Mouse (Mus musculus) small intestine, adult 2 months (tissue): ENCODE data around the gene Syndig1. TPM values are rescaled to one million over a fixed set of nuclear protein-coding genes. Genes with fewer than 3 reads are reported as not detected.

Source experiments
- H3K27ac ChIP-seq: fragments of 200-500 bp; 2 replicates; pipeline ENCODE4 v1.5.1; 2012; ENCODE audit warnings: low read depth, low read length, control low read depth, inconsistent platforms; ENCODE audit not compliant: insufficient read depth
- H3K27me3 ChIP-seq: fragments of 200-500 bp; 2 replicates; pipeline ENCODE4 v1.6.1; 2012; ENCODE audit warnings: mild to moderate bottlenecking, moderate library complexity, low read length, inconsistent platforms; ENCODE audit not compliant: control insufficient read depth, insufficient read depth
- H3K36me3 ChIP-seq: fragments of 200-500 bp; 2 replicates; pipeline ENCODE4 v1.6.1; 2012; ENCODE audit warnings: mild to moderate bottlenecking, low read length, control low read depth, inconsistent platforms; ENCODE audit not compliant: control insufficient read depth, insufficient read depth
- H3K4me1 ChIP-seq: fragments of 200-500 bp; 2 replicates; pipeline ENCODE4 v1.6.1; 2012; ENCODE audit warnings: low read length, inconsistent platforms, mixed read lengths; ENCODE audit not compliant: control insufficient read depth, insufficient read depth, insufficient read length
- H3K4me3 ChIP-seq: fragments of 200-500 bp; 2 replicates; pipeline ENCODE4 v1.5.1; 2012; ENCODE audit warnings: low read depth, mild to moderate bottlenecking, control low read depth, inconsistent platforms, low read length, moderate library complexity
- CTCF ChIP-seq: fragments of 200-500 bp; IDR thresholded peaks from 2 replicates; pipeline ENCODE4 v1.5.1; 2012; ENCODE audit warnings: low read depth, mild to moderate bottlenecking, control low read depth, inconsistent platforms, low read length, moderate library complexity, mixed read lengths; ENCODE audit not compliant: insufficient replicate concordance, insufficient read length; ENCODE audit errors: extremely low read depth
- POLR2A ChIP-seq: fragments of 200-500 bp; IDR thresholded peaks from 2 replicates; pipeline ENCODE4 v1.6.1; 2012; ENCODE audit warnings: low read depth, mild to moderate bottlenecking, control low read depth, inconsistent platforms, low read length, moderate library complexity
- WGBS: fragments of 180-500 bp; shearing (Covaris S2); methylation state at CpG from one replicate; pipeline ENCODE4 v1.1.7; 2018; 5-methylcytosine and 5-hydroxymethylcytosine counted together
- polyA plus RNA-seq: library from polyadenylated mRNA; depleted of rRNA; stranded (reverse); fragments of >200 nt; gene quantifications from 2 replicates; pipeline ENCODE4 v1.2.3, GENCODE M21; 2012

Gene Syndig1
- polyA plus RNA-seq, 1 experiment = 1.4 TPM

- TF ChIP-seq CTCF (no peak), POLR2A (no peak)
- 86% methylated on average over 4 of the region's 4 CpGs for WGBS
- Histone ChIP-seq H3K4me3 (no peak overlapping the region), H3K4me1 (no peaks in the 10 kb centered on the region), H3K27ac (no peak overlapping the region), H3K36me3 (no peaks in the 10 kb centered on the region), H3K27me3 (no peaks in the 10 kb centered on the region; the same call in 1 of the 2 replicates)
Observed at GRCm38 (mm10) chr2:149992921-149993320, 163.9 kb downstream of the Syndig1 start.

GRCm38 (mm10) chr2:149996382-149996964, 167.5 kb downstream of the Syndig1 start:
- Histone ChIP-seq H3K4me1 (no peaks in the 10 kb centered on the region), H3K4me3 (no peak overlapping the region), H3K27ac (no peak overlapping the region), H3K27me3 (no peaks in the 10 kb centered on the region), H3K36me3 (no peaks in the 10 kb centered on the region)
- WGBS = 72% methylated on average over 5 of the region's 5 CpGs
- TF ChIP-seq POLR2A (no peak), CTCF (no peak)

GRCm38 (mm10) chr2:149997657-149998056, 168.6 kb downstream of the Syndig1 start:
- H3K27ac ChIP-seq = no peak overlapping the region
- H3K27me3 ChIP-seq = no peaks in the 10 kb centered on the region
- 83% methylated on average over 2 of the region's 2 CpGs for WGBS
- TF ChIP-seq CTCF = no peak
- no peak for TF ChIP-seq POLR2A
- H3K4me1 ChIP-seq = no peaks in the 10 kb centered on the region
- H3K4me3 ChIP-seq = no peak overlapping the region
- no peaks in the 10 kb centered on the region for H3K36me3 ChIP-seq

DNA sequence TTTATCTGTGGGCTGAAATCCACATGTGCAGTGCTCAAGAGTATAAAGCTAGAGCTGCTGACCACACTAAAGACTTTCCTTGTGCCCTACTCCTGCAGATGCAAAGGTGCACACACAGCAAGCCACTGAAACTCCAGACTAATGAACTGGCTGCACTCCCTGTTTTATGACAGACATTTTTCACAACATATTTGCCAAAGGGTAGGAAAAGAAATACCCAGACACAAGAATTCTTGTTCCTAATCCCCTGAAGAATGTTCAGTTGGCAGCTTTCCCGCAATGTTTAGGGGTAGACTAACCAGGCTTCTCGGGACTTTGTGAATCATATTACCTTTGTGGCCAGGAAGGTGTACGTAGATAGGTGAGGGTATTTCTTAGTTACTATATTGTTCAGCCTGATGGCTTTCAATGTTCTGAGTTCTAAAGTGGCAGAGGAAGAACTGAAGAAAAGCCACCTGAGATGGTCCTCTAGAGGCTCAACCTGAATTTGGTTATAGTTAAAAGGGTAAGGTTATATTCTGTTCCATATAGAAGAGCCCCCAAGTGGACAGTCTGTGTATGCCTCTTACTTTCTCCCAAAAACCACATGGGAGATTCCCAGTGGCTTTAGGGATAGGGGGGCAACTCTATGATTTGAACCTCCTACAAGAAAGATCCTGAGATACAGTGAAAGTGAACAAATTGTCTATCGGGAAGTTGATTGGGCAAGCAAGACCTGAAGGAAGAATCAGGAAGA, 169.5 kb downstream of the Syndig1 start:
- Histone ChIP-seq H3K27me3 (no peaks in the 10 kb centered on the region), H3K4me1 (no peaks in the 10 kb centered on the region), H3K36me3 (no peaks in the 10 kb centered on the region), H3K27ac (no peak overlapping the region), H3K4me3 (no peak overlapping the region)
- TF ChIP-seq POLR2A = no peak
- 71% methylated on average over 4 of the region's 4 CpGs for WGBS

DNA sequence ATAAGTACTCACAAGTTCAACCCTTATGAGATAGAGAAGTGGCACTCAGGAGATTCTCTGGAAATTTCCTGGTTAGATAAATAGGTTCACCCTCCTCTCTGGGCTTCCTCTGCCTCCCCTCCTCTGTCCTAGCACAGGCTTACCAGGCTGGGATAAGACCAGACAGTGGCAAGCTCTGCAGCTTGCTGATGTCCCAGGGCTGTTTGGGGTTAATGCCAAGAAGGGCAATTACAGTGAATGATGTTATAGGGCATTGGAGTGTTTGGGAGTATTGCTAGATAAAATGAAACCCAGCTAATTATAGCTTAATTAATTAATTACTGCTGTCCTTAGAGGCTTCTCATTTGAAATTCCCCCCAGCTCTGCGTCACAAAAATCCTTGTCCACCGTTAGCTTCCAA, 171.6 kb downstream of the Syndig1 start:
- H3K4me1 ChIP-seq = no peaks in the 10 kb centered on the region
- WGBS = 82% methylated on average over 2 of the region's 2 CpGs
- H3K27ac ChIP-seq = no peak overlapping the region
- no peaks in the 10 kb centered on the region for H3K36me3 ChIP-seq
- no peak overlapping the region for H3K4me3 ChIP-seq
- no peak for TF ChIP-seq POLR2A
- TF ChIP-seq CTCF = no peak
- no peaks in the 10 kb centered on the region for H3K27me3 ChIP-seq

DNA sequence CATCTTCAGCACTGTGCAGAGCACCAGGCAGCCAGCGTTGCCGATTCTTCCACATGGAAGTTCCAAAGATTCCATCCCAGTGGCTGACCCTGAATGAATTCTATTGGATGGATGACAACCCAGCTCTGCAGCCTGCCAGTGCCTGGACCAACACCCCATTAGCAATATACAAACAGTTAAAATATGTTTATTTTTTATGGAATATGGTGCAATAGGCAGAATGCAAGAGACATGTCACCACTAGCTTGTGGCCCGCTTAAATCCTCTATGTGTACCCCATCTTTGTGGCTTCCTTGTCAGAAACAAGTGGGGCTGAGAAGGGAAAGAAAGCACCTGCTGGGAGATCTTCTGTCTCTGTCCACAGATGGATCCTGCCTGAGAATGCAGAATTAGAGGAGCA, 174.5 kb downstream of the Syndig1 start:
- WGBS = 80% methylated on average over 3 of the region's 3 CpGs
- no peaks in the 10 kb centered on the region for H3K27me3 ChIP-seq
- H3K27ac ChIP-seq = no peak overlapping the region
- H3K4me1 ChIP-seq = no peaks in the 10 kb centered on the region
- H3K4me3 ChIP-seq = no peak overlapping the region
- H3K36me3 ChIP-seq = no peaks in the 10 kb centered on the region
- TF ChIP-seq CTCF (no peak), POLR2A (no peak)

DNA sequence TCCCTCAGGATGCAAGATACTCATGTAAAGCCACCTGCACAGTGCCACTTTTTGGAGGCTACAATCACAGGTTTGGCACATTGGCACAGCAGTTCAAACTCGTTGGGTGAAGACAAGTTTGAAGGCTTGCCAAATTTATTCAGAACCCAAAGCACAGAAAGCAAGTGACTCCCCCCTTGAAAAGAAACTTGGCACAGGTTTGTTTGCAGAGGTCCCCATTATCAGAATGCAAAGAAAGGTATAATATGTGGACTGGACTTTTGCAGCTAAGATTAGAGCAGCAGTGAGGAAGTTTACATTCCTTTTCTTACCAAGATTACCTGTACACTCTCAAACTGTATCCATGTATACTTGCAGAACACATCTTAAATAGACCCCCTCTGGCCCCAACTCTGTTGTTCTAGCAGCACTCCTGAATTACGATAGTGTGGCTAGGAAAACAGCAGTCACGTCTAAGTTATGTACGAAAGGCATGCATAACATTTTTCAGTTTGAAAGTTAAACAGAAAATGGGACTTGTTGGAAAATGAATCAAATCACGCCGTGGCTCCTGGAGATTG, 183.9 kb downstream of the Syndig1 start:
- H3K27ac ChIP-seq = no peak overlapping the region
- WGBS = 47% methylated on average over 6 of the region's 6 CpGs
- no peaks in the 10 kb centered on the region for H3K36me3 ChIP-seq
- H3K27me3 ChIP-seq = no peaks in the 10 kb centered on the region
- H3K4me3 ChIP-seq = no peak overlapping the region
- TF ChIP-seq POLR2A = no peak
- TF ChIP-seq CTCF = no peak
- no peaks in the 10 kb centered on the region for H3K4me1 ChIP-seq
